Mouse (Mus musculus) liver, embryonic 13.5 days (tissue): ENCODE data around the gene Fbxw8. TPM values are rescaled to one million over a fixed set of nuclear protein-coding genes. Genes with fewer than 3 reads are reported as not detected.

ENCODE experiments used
- ATAC-seq: fragments of 200-750 bp; cut with Nextera tagmentation; 2 replicates; pipeline ENCODE4 v1.8.0; 2017; ENCODE audit warnings: low read depth, mild to moderate bottlenecking, moderate number of reproducible peaks, moderate library complexity
- DNase-seq: peaks from one replicate; pipeline ENCODE4 v3.0.0; 2022
- H3K27ac ChIP-seq: fragments of 300-500 bp; sonication (generic); 2 replicates; pipeline ENCODE4 v1.5.1; 2015; ENCODE audit warnings: moderate library complexity, mild to moderate bottlenecking, inconsistent platforms
- H3K27me3 ChIP-seq: fragments of 300-500 bp; sonication (generic); 2 replicates; pipeline ENCODE4 v1.6.1; 2015; ENCODE audit warnings: mild to moderate bottlenecking, inconsistent platforms
- H3K36me3 ChIP-seq: fragments of 300-500 bp; sonication (generic); 2 replicates; pipeline ENCODE4 v1.6.1; 2015; ENCODE audit warnings: mild to moderate bottlenecking, inconsistent platforms
- H3K4me1 ChIP-seq: fragments of 300-500 bp; sonication (generic); replicated peaks from 2 replicates; pipeline ENCODE4 v1.6.1; 2015; ENCODE audit warnings: inconsistent platforms
- H3K4me2 ChIP-seq: fragments of 300-500 bp; sonication (generic); 2 replicates; pipeline ENCODE4 v1.6.1; 2015; ENCODE audit warnings: inconsistent platforms, mild to moderate bottlenecking, moderate library complexity
- H3K4me3 ChIP-seq: fragments of 300-500 bp; sonication (generic); replicated peaks from 2 replicates; pipeline ENCODE4 v1.5.1; 2015; ENCODE audit warnings: mild to moderate bottlenecking, inconsistent platforms
- H3K9ac ChIP-seq: fragments of 300-500 bp; sonication (generic); 2 replicates; pipeline ENCODE4 v1.6.1; 2015; ENCODE audit warnings: mild to moderate bottlenecking, inconsistent platforms
- H3K9me3 ChIP-seq: fragments of 300-500 bp; sonication (generic); replicated peaks from 2 replicates; pipeline ENCODE4 v1.6.1; 2016; ENCODE audit warnings: inconsistent platforms
- WGBS: fragments of 180-500 bp; shearing (Covaris S2); methylation state at CpG from one replicate; pipeline ENCODE4 v1.1.7; 2015; ENCODE audit not compliant: insufficient replicate concordance; 5-methylcytosine and 5-hydroxymethylcytosine counted together
- polyA plus RNA-seq: library from polyadenylated mRNA; unstranded; fragments of >200 nt; fragmentation: Nextera tagmentation; extraction: Ambion mirVana; gene quantifications from 2 replicates; pipeline ENCODE4 v1.2.1, GENCODE M21; 2015

Gene Fbxw8
- polyA plus RNA-seq, 1 experiment from 2014 or later, result 10.0 TPM

GRCm38 (mm10) chr5:118172078-118172723, 16.9 kb upstream of the Fbxw8 start:
- Histone ChIP-seq H3K27me3 (peaks cover 88% of the 10 kb centered on the region), H3K4me2 (peak overlapping the region; percentile 55), H3K9ac (no peak overlapping the region), H3K9me3 (no peaks in the 10 kb centered on the region; the same call in 1 of the 2 replicates), H3K27ac (no peak overlapping the region), H3K4me3 (peak overlapping the region; percentile 43), H3K36me3 (no peaks in the 10 kb centered on the region), H3K4me1 (peaks cover 14% of the 10 kb centered on the region)
- ATAC-seq (no peak), DNase-seq (no peak)
- WGBS, result 2% methylated on average over 27 of the region's 27 CpGs

GRCm38 (mm10) chr5:118171665-118172064, 16.4 kb upstream of the Fbxw8 start:
- DNase-seq, result no peak
- Histone ChIP-seq H3K27me3 (peaks cover 92% of the 10 kb centered on the region), H3K27ac (no peak overlapping the region), H3K9ac (no peak overlapping the region), H3K4me2 (peak overlapping the region; percentile 55), H3K4me3 (peak overlapping the region; percentile 43), H3K9me3 (no peaks in the 10 kb centered on the region; the same call in 1 of the 2 replicates), H3K4me1 (peaks cover 14% of the 10 kb centered on the region), H3K36me3 (no peaks in the 10 kb centered on the region)
- WGBS, result under 1% methylated on average over 36 of the region's 36 CpGs
- no peak for ATAC-seq

- WGBS, result 2% methylated on average over 25 of the region's 25 CpGs
- no peaks in the 10 kb centered on the region for H3K36me3 ChIP-seq
- DNase-seq (no peak), ATAC-seq (no peak)
- no peaks in the 10 kb centered on the region; the same call in 1 of the 2 replicates for H3K9me3 ChIP-seq
- peaks cover 95% of the 10 kb centered on the region for H3K27me3 ChIP-seq
- peak overlapping the region; percentile 43; the same call in 1 of the 2 replicates for H3K4me3 ChIP-seq
- H3K4me1 ChIP-seq, result peaks cover 14% of the 10 kb centered on the region
- H3K9ac ChIP-seq, result no peak overlapping the region
- H3K4me2 ChIP-seq, result no peak overlapping the region
- no peak overlapping the region for H3K27ac ChIP-seq
These were observed 15.7 kb upstream of the Fbxw8 start for GRCm38 (mm10) chr5:118170888-118171529.

GRCm38 (mm10) chr5:118169222-118170221, 14.3 kb upstream of the Fbxw8 start:
- no peak overlapping the region for H3K9ac ChIP-seq
- DNase-seq, result no peak
- H3K27ac ChIP-seq, result no peak overlapping the region
- peak overlapping the region; percentile 64 for H3K4me2 ChIP-seq
- H3K4me1 ChIP-seq, result peaks cover 11% of the 10 kb centered on the region
- no peaks in the 10 kb centered on the region for H3K9me3 ChIP-seq
- peak overlapping the region; percentile 41 for H3K4me3 ChIP-seq
- under 1% methylated on average over 117 of the region's 117 CpGs for WGBS
- no peak for ATAC-seq
- H3K27me3 ChIP-seq, result peaks cover 97% of the 10 kb centered on the region
- H3K36me3 ChIP-seq, result no peaks in the 10 kb centered on the region

- H3K4me1 ChIP-seq, result peaks cover 10% of the 10 kb centered on the region
- H3K36me3 ChIP-seq, result no peaks in the 10 kb centered on the region
- no peaks in the 10 kb centered on the region for H3K9me3 ChIP-seq
- peaks cover 97% of the 10 kb centered on the region for H3K27me3 ChIP-seq
- DNase-seq, result no peak
- H3K4me2 ChIP-seq, result no peak overlapping the region
- H3K9ac ChIP-seq, result no peak overlapping the region
- 62% methylated on average over 8 of the region's 8 CpGs for WGBS
- H3K4me3 ChIP-seq, result no peak overlapping the region
- no peak overlapping the region for H3K27ac ChIP-seq
- no peak for ATAC-seq
These were observed 12.3 kb upstream of the Fbxw8 start for GRCm38 (mm10) chr5:118167561-118167995.

GRCm38 (mm10) chr5:118165462-118165861, 10.2 kb upstream of the Fbxw8 start:
- H3K4me3 ChIP-seq, result no peak overlapping the region
- no peaks in the 10 kb centered on the region for H3K9me3 ChIP-seq
- no peak for ATAC-seq
- H3K9ac ChIP-seq, result no peak overlapping the region
- H3K27me3 ChIP-seq, result peaks cover 95% of the 10 kb centered on the region
- no peak overlapping the region for H3K27ac ChIP-seq
- no peak overlapping the region for H3K4me2 ChIP-seq
- no peaks in the 10 kb centered on the region for H3K36me3 ChIP-seq
- no peak for DNase-seq
- no peaks in the 10 kb centered on the region for H3K4me1 ChIP-seq

GRCm38 (mm10) chr5:118164581-118164980, 9.3 kb upstream of the Fbxw8 start, which contains the start of gene Hrk:
Hrk (plus strand) TSS chr5:118164648.
- ATAC-seq, result no peak
- Histone ChIP-seq H3K27ac (no peak within 1 kb of the TSS), H3K4me2 (no peak within 1 kb of the TSS), H3K4me1 (no peaks in the 10 kb centered on the region), H3K36me3 (no peaks in the 10 kb centered on the region), H3K4me3 (no peak within 1 kb of the TSS), H3K9ac (no peak within 1 kb of the TSS), H3K9me3 (no peaks in the 10 kb centered on the region), H3K27me3 (peaks cover 90% of the 10 kb centered on the region)
- no peak for DNase-seq
- 55% methylated on average over 12 of the region's 12 CpGs for WGBS

- no peaks in the 10 kb centered on the region for H3K9me3 ChIP-seq
- ATAC-seq (no peak), DNase-seq (no peak)
- H3K4me2 ChIP-seq, result no peak overlapping the region
- no peak overlapping the region for H3K4me3 ChIP-seq
- H3K9ac ChIP-seq, result no peak overlapping the region
- H3K4me1 ChIP-seq, result peaks cover 19% of the 10 kb centered on the region
- 23% methylated on average over 4 of the region's 4 CpGs for WGBS
- peaks cover 54% of the 10 kb centered on the region for H3K27me3 ChIP-seq
- H3K36me3 ChIP-seq, result no peaks in the 10 kb centered on the region
- H3K27ac ChIP-seq, result no peak overlapping the region
These were observed 5.4 kb upstream of the Fbxw8 start for GRCm38 (mm10) chr5:118160691-118161090.

- Histone ChIP-seq H3K9me3 (no peaks in the 10 kb centered on the region), H3K27me3 (peaks cover 17% of the 10 kb centered on the region), H3K36me3 (peaks cover 7% of the 10 kb centered on the region; the same call in 1 of the 2 replicates), H3K27ac (no peak overlapping the region), H3K4me1 (peaks cover 39% of the 10 kb centered on the region), H3K9ac (no peak overlapping the region), H3K4me3 (no peak overlapping the region), H3K4me2 (no peak overlapping the region)
- 38% methylated on average over 4 of the region's 4 CpGs for WGBS
- ATAC-seq, result peak; percentile 49
- no peak for DNase-seq
These were observed 1.7 kb upstream of the Fbxw8 start for GRCm38 (mm10) chr5:118156976-118157375.

GRCm38 (mm10) chr5:118155565-118155947, 292 bp upstream of the Fbxw8 start:
- H3K27ac ChIP-seq, result no peak overlapping the region
- no peaks in the 10 kb centered on the region for H3K9me3 ChIP-seq
- H3K4me1 ChIP-seq, result peaks cover 39% of the 10 kb centered on the region
- peak overlapping the region; percentile 82 for H3K4me2 ChIP-seq
- WGBS, result 22% methylated on average over 9 of the region's 9 CpGs
- H3K27me3 ChIP-seq, result peaks cover 4% of the 10 kb centered on the region
- peaks cover 15% of the 10 kb centered on the region for H3K36me3 ChIP-seq
- ATAC-seq (no peak), DNase-seq (no peak)
- peak overlapping the region; percentile 91 for H3K9ac ChIP-seq
- H3K4me3 ChIP-seq, result peak overlapping the region; percentile 94

GRCm38 (mm10) chr5:118149711-118150110, 5.6 kb downstream of the Fbxw8 start:
- ATAC-seq (no peak), DNase-seq (no peak)
- no peak overlapping the region for H3K4me2 ChIP-seq
- H3K9me3 ChIP-seq, result no peaks in the 10 kb centered on the region
- no peak overlapping the region for H3K9ac ChIP-seq
- H3K36me3 ChIP-seq, result peaks cover 20% of the 10 kb centered on the region
- H3K4me1 ChIP-seq, result peaks cover 24% of the 10 kb centered on the region
- WGBS, result 59% methylated on average over 3 of the region's 3 CpGs
- H3K27ac ChIP-seq, result no peak overlapping the region
- H3K4me3 ChIP-seq, result no peak overlapping the region
- H3K27me3 ChIP-seq, result no peaks in the 10 kb centered on the region
